Mouse (Mus musculus) erythroblast, embryonic 14.5 days (primary cell): Measurements from ENCODE around the gene Mapre1.

Experiments
- GATA1 ChIP-seq: IDR thresholded peaks from 2 replicates; pipeline ENCODE4 v1.6.1; 2012; ENCODE audit warnings: low read length, inconsistent platforms, mixed read lengths
- TAL1 ChIP-seq: IDR thresholded peaks from 3 replicates; pipeline ENCODE4 v1.6.1; 2012; ENCODE audit warnings: low read length, inconsistent platforms, mixed read lengths

- no peak for TF ChIP-seq GATA1
- no peak for TF ChIP-seq TAL1
These were observed 43.6 kb downstream of the Mapre1 start for GRCm38 (mm10) chr2:153784668-153785067.
